Mouse (Mus musculus) layer of hippocampus, postnatal 10 days (tissue): ENCODE measurements around the gene Prrc2a. TPM values are rescaled to one million over a fixed set of nuclear protein-coding genes. Genes with fewer than 3 reads are reported as not detected.

Source experiments
- DNase-seq, 2 experiments: peaks; one replicate each; pipeline ENCODE4 v3.0.0; 2021; ENCODE audit warnings: low spot score in 2 of 2
- total RNA-seq, 2 experiments: library from RNA; stranded (reverse); gene quantifications; 2 replicates each; pipeline ENCODE4 v1.2.3; 2021

The Prrc2a gene
- total RNA-seq, 2 experiments from 2014 or later = 284 to 322 TPM

DNA sequence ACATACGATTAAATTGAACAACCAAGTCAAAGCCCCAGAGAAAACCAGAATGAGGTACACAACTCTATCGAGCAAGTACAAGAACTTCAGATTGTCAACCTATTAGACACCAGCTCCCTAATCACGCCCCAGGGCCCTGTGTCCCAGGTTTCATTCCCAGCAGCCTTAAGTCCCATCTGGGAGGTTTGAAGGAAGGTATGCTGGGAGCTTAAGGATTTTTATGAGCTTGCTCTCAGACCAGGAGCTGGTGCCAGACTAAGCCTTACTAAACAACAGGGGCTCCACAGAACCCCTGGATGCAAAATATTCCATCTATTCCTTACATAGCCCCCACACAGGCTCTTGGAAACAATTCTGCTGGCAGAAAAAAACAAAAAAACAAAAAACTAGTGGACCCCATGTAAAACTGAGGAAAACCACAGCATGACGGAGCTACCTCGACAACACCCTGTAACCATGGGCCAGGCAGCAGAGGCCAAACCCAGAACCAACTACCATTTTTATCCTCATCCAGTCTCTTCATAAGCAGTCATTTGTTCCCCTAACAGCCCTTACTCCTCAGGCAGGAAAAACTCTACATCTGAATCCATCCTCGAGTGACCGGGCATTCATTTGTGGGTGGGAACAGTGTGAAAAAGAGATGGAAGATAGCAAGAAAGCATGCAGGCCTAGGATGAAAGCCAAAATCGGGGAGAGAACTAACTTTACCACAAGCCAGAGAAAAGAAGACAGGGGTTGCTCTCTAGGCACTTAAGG lies 1.2 kb downstream of the Prrc2a start:
- no peak for DNase-seq

DNA sequence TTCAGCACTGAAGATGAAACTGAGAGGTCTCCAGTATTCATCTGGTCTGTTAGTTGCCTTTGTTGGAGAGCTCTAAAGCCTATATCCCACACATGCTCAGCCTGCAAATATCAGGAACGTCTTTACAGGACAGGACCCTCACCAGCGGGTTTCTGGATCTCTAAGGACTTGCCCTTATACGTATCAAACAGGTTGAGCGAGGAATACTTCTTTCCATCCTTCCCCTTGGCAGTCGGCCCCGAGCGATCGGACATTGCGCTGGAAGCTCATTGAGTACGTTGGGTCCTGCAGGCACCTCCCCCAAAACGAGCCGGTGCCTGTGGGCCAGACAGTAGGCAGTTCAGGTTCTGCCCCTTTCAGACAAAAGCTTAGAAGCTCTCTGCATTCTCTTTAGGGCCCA lies 2.0 kb downstream of the Prrc2a start:
- DNase-seq = no peak

DNA sequence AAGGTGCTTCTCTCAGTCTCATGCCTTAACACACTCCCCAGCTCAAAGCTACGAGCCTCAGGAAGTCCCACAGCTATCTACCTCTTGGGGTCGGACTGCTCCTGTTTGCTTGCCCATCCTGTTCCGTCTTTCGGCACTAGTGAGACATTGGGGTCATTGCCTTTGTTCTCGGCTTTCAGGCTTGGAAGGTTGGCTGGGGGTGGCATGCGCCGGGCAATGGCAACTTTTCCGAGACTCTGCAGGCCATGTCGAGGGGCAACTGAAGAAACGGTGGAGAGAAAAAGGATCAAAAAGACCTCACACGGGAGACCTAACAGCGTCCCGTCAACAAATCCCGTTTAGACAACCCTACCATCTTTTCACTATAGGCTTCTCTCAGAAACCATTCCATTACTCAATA lies 2.6 kb downstream of the Prrc2a start:
- DNase-seq = no peak

DNA sequence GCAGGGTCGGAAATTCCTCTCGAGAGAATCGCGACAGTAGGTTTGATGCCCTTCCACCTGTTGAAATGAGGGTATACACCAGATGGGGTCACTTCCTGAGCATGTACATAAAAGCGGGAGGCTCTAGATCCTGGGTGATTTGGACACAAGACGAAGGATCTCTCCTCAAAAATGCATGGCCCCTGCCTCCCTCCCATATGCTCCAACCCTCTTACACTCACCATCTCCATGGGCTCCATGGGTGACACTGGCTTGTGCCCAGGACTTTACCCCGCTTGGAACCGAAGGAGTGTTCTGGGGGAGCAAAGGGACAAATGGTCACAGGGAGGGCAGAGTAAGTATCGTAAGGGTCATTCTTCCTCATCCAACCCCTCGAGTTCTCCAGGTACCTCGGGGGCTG lies 3.3 kb downstream of the Prrc2a start:
- DNase-seq = no peak

DNA sequence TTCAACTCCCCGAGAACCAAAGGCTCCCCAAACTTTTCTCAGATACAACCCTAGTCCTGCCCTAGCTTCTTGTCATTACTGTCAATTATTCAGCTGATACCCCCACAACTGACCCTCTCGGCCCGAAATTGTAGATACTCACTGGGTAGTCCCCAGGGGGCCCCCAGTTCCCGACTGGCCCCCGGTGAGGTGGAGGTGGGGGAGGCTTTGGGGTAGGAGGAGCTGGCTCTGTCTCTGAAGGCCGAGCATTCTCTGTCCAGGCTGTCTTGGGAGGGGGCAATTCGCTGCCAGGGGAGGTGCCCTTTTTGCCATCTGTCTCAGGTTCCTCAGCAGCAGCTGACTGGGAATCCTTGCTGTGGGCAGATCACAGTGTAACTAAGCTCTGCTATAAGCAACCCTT lies 5.1 kb downstream of the Prrc2a start:
- DNase-seq = no peak

DNA sequence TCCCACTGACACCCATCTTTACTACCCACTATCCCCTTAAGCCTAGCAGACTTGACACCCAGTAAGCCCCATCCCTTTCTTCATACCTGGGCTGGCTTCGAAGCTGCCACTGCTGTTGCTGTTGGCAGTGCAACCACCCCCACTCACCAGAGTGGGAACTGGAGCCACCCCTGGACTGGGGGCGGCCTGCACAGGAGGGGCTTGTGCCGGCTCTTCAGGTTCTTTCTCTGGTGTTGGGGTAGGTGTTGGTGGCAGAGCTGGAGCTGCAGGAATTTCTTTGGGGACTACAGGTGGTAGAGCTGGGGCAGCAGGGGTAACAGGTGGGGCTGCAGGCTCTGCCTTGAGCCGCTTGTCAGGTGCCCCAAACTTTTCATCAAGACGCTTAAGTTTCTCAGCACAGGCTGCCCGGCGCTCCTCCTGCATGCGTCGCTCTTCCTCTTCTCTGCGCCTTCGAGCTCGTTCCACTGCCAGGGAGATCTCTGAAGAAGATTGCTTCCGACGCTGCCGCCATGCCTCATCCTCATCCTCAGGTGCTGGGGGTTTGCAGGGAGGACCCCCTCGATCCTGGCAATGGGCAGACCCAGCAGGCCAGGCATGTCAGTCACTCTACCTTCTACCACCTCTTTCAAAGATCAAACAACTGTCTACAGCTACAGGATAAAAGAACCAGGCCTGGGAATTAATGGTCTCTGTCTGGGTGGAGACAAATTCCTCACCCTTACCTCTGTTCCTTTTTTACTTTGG lies 5.7 kb downstream of the Prrc2a start:
- no peak for DNase-seq

DNA sequence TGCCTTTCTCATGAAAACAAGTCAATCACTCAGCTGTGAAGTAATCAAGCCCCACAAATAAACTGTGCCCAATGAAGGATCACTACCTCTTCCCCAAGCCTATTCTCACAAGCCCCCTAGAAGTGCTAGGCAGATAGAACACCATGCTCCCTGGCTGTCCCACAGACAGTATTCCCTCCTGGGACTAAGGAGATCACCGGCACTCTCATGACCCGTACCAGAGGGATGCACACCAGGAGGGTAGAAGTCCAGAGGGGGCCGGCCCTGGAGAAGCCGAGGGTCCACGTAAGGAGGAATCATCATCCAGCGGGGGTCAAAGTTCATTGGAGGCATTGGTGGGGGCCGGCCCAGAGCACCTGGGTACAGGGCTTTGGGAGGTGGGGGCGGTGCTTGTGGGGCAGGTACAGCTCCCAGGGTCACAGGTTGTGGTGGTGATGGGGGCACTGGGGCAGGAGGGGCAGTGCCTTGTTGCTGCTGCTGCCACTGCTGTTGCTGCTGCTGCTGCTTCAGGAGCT lies 7.0 kb downstream of the Prrc2a start:
- no peak for DNase-seq

DNA sequence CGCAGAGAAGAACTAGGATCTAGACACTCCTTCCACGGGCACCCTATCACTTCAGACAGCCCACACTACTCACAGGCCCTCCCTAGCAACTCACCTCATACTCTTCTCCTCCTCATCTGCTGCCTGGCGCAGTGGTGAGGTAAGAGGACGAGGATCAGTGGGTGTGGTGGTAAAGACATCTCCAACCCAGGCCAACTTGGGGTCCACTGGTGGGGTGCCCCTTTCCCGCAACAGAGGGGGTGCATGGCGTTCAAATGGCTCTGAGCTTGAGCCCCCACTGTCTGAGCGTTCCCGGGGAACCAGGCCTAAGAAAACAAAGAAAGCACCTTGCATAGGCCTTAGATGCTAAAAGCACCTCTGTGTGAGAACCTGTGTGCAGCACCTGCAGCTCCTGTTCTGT lies 7.4 kb downstream of the Prrc2a start:
- DNase-seq = no peak

DNA sequence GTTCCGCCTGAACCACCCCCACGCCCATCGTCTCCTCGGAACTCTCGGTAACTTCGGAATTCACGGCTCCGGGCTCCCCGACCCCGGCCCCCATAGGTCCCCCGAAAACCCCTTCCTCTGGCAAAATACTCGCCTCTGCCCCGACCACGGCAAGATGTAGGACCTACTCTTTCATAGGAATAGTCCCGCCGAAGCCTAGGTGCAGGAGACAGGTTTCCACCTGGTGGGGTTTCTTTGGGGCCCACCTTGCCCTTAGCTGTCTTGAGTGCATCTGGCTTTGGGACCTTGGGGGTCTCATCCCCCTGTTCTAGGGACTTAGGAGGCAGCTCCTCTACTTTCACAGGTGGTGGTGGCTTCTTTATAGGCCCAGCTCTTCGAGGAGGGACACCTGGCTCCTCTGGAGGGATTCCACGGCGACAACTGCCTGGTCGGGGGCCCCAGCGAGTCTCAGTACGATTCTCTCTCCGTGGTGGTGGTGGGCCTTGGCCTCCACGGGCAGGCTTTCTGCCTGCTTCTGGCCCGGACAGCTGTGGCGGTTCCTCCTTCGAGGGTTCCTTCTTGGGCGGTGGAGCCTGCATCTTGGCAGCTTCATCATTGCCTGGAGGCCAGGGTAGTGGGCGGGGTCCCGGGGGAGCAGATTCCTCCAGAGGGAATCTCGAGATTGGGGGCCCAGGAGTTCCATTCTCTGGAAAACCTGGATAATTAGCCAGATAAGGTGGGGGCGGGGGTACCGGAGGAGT lies 8.1 kb downstream of the Prrc2a start:
- no peak for DNase-seq

DNA sequence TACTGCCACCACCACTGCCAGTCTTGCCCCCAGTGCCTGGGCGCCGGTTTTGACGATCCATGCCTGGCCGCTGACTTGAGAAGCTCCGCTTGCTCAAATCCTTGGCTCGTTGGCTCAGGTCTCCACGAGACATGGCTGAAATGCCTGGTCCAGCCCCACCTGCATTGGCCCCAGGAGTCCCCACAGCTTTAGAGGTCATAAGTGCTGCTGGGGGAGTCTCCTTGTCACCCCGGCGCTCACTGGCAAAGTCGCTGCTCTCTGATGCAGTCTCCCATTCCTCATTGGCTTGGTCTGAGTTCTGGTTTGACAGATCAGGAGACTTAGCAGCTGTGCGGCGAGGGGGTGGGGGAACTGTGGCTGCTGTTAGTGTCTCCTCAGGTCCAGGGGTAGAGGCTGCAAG lies 9.2 kb downstream of the Prrc2a start:
- DNase-seq = no peak

DNA sequence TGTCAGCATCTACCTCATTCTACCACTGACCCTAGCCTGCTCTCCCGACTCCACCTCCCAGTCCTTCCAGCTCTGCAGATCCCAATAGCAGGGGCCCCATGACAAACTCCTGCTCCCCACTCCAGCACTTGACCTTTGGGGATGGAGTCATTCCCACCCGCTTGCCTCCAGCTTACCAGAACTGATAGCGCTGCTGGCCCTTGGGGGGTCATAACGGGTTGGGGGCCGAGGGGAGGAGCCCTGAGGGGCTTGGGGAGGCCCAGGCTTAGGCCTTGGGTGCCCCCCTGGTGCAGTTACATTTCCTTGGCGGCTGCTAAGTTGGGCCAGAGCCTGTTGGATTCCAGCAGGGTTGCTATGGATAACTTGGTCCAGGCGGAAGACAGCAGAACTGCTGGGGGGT lies 10.1 kb downstream of the Prrc2a start:
- DNase-seq = no peak

DNA sequence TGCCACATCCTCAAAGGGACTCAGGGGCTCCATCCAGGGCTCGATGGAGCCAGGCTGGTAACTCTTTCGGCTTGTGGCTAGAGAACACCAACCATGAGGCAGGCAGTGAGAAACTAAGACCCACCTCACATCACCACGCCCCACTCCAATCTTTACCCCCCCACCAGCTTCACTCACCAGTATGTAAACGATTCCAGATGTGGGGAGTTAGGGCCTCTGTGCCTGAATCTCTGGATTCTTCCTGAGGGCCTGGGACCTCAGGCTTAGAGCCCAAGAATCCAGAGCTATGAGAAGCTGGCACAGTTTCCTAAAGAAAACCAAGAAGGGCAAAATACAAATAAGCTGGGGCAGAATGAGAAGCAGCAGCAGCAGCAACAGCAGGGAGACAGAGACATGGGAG lies 10.8 kb downstream of the Prrc2a start:
- no peak for DNase-seq

DNA sequence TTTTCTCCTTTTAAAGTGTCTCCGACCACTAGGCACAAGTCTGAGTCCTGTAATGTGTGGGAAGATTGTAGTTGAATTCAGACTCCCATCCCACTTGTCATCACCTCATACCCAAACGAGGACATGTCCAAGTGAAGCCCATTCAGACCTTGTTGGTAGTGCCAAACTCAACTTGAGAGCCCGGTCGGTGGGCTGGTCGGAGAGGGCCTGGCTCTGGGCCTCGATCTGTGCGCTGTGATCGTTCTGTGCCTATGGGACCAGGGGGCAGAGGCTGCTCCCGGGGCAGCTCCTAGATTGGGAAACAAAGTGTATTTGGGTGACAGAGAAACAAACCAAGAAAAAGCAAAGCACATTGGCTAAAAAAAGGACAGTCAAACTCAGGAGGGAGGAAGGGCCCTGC lies 11.6 kb downstream of the Prrc2a start:
- DNase-seq = no peak

DNA sequence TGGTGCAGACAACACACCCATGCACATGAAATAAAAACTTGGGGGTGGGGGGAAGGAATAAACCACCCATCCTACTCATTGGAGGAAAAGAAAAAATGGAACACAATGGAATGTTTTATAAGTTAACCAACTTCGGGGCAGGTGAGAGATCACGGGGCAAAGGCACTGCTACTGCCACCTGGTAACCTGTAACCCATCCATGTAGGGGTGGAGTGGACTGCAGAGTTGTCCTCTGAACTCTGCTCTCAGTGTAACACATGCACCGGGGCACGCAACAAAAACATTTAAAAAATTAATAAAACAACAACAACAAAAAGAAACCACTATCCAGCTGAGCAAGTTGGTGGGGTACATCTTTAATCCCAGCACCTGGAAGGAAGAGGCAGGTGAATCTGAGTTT lies 12.6 kb downstream of the Prrc2a start:
- no peak for DNase-seq

DNA sequence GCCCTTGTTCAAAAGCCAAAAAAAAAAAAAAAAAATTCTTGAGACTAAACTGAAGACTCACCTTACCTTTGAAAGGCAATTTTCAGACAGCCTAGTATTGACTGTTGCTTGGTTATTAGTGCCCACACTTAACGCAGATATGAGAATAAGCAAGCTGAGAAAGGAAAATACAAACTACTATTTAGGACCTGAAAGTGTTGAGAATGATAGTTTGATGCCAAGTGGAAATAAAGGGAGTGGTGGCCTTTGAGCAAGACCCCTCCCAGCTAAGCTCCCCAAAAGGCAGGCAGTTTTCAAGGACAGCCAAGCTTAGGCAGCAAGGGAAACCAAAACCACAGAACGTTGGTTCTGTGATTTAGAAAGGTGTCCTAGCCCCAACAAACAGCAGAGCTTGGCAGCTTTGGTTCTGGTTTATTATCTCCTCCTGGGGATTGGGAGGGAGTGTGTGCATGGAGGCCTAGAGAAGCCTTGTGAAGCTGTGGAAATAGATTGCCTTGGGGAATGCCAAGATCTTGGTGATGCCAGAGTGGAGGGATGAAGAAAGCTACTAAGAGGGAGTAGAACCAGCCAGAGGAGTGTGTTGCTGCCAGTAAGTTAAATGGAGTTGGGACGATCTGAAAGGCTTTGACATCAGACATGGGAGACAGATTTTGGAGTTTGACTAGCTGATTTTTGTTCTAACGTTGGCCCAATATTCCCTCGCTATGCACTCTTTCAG lies 16.6 kb downstream of the Prrc2a start:
- no peak for DNase-seq

DNA sequence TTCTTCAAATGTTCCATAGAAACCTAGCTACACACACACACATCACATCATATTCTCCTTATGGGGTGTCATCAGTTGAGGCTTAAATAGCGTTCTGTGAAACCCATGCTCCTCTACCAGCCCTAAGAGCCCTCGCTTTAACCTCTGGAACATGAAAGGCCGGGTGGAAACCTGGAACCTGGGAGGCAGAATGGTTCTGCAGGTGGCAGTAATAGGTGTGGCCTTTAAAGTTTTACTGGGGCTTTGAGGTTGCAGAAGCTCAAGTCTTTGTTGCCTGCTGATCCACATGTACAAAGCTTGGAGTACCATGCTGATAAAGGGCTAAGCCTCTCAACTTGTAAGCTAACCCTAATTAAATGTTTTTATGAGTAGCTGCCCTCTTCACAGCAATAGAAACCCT lies 17.3 kb downstream of the Prrc2a start:
- DNase-seq = no peak

DNA sequence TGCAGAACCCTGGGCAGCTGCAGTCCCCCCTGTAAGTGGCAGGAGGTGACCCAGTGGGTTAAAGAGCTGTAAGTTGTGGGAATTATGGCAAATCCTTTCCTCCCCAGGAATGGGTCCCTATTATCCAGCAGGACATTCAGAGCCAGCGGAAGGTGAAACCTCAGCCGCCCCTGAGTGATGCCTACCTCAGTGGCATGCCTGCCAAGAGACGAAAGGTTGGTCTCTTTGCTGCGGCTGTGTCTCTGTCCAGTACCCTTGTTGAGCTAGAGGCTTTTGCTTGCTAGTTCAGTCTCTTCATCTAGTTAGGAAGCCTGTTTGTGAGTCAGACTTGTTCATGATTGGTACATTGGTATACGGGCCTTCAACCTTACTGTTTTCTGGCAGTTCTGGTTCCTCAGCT lies 18.6 kb downstream of the Prrc2a start:
- no peak for DNase-seq

DNA sequence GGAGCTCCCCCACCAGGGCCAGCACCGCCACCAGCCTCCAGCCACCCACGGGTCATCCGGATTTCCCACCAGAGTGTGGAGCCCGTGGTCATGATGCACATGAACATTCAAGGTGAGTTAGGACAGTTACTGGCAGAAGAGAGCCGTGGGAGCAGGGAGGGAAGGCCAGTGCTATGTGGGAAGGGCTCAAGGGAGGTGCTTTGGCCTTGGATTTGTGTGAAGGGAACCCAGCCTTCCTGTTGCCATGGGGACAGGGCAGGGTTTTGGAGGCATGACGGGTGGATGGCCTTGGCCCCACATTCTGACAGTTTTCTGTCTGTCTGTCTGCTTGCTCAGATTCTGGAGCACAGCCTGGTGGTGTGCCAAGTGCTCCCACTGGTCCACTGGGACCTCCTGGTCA lies 22.7 kb downstream of the Prrc2a start:
- DNase-seq = no peak

DNA sequence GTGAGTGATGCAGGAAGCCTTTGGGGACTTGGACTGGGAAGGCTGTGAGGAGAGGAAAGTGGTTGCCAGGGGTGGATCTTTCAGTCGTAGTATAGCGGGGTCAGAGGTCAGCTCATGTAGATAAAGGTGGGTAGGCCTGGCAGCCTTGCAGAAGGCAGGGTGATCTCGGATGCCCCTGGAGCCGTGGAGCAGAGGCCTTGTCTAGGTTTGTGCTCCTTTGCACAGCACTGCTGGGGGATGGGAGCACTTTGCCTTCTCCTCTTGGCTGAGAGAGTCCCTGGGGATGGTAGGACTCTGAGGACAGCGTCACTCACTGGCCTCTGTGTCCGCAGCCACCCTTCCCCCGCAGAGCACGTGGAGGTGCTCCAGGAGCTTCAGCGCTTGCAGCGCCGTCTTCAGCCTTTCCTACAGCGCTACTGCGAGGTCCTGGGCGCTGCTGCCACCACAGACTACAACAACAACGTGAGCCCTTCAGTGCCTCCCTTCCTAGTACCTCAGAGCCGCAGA lies 24.2 kb downstream of the Prrc2a start:
- no peak for DNase-seq

DNA sequence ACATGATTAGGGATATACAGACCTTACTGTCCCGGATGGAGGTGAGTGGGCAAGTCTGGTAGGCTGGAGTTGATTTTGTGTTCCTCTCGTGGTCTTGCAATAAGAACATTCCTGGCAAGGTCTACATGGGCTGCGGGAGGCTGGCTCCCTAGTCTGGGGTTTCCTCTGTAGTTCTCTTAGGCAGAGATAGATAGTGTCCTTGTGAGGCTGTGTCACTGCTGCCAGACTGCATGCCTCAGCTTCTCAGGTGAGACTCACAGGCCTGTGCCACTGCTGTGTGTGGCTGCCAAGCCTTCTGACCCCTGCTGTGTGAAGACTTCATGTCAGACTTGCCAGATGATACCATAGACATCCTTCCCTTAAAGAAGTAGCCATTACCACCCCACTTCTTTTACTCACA lies 25.4 kb downstream of the Prrc2a start:
- DNase-seq = no peak
